Mouse (Mus musculus) left cerebral cortex, adult 9 months (tissue): ENCODE measurements at regions not wholly inside any gene's neighbourhood (a gene's known extent, or its start where the extent isn't known, plus 50 kb on each side); places are given as distances from the start of the nearest gene placed in this dataset.

Source experiments
- DNase-seq, 2 experiments: peaks; one replicate each; pipeline ENCODE4 v3.0.0; 2022; ENCODE audit warnings: low spot score in 2 of 2

DNA sequence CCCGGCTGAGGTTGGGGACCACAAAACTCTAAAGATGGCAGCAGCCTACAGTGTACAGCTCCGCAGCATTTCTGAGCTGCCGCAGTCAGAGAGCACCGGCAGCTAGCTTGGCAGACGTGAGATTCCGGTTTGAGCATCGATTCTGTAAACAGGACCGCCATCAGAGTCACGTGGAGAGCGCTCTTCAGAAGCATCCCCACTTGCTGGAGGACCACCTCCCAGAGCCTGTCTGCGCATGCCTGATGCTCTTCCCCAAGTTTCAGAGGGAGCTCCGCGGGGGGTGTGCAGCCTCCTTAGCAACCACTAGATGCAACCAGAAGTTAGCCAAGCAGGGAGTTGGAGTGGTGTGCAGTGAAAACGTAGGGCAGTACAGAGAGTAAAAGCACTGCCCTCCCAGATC, 52.7 kb upstream of the Daam1 start:
- DNase-seq = peak in 1 of 2 experiments; percentile 42

DNA sequence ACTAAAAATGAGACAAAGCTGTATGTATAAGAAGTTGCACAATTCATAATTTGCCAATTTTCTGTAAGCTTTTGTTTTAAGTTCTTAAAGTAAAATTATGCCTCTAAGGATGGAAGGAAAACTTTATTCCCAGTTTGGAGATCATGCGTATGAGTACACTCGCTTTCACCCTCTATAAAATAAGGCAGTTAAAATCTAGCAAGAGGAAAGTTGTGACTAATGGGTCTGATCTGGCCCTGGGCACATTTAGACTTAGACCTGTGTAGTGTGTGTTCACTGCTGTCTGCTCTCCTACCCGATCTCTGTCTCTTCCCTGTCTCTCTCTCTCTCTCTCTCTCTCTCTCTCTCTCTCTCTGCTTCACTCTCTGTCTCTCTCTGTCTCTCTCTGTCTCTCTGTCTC, 51.9 kb upstream of the Daam1 start:
- DNase-seq = no peak

DNA sequence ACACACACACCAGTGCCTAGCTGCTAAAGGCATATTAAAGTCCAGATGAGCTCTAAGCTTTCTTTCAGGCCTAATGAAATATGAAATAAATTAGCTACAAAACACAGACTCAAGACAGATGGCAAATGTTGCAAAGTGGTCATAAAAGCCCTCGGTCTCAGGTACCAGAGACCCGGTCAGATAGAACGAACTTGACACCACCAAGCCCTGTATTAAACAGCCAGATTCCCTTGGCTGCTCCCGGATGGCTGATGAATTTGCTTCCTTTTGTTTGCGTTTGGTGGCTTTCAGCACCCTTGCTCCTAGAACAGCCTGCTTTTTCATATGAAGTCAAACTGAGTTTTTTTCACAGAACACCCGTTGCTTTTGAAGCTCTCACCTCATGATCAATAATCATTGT, 51.5 kb upstream of the Daam1 start:
- DNase-seq = no peak
